Mouse (Mus musculus): ENCODE measurements around the gene Greb1. TPM values are rescaled to one million over a fixed set of nuclear protein-coding genes. Genes with fewer than 3 reads are reported as not detected.

The Greb1 gene
- polyA plus RNA-seq, 1 experiment from 2014 or later: 7.1 TPM

GRCm38 (mm10) chr12:16649819-16650218 is 150.9 kb downstream of the Greb1 start:
- no peak overlapping the region for H3K4me2 ChIP-seq (ENCODE audit: low read depth, low read length, severe bottlenecking)
- H3K4me3 ChIP-seq (ENCODE audit: low read depth, low read length): no peak overlapping the region
- H3K9ac ChIP-seq (ENCODE audit: low read length): no peak overlapping the region
- H3K27me3 ChIP-seq (ENCODE audit: control insufficient read depth, insufficient read depth, low read length): peaks cover 20% of the 10 kb centered on the region
- H3K36me3 ChIP-seq (ENCODE audit: control insufficient read depth, insufficient read depth, low read length): no peaks in the 10 kb centered on the region
- H3K4me1 ChIP-seq (replicated peaks; ENCODE audit: control insufficient read depth, insufficient read depth, low read length): peaks cover 5% of the 10 kb centered on the region; the same call in 1 of the 2 replicates
- H3K9me3 ChIP-seq (ENCODE audit: control insufficient read depth, low read length): no peaks in the 10 kb centered on the region
- whole genome bisulfite sequencing: 85% methylated on average over 6 of the region's 6 CpGs
- DNase-seq (ENCODE audit: low spot score) (no peak), ATAC-seq (replicated peaks; ENCODE audit: low FRiP score) (no peak)
- no peak overlapping the region for H3K27ac ChIP-seq (ENCODE audit: low read depth, low read length)

GRCm38 (mm10) chr12:16648273-16648672 is 152.4 kb downstream of the Greb1 start:
- H3K4me2 ChIP-seq (ENCODE audit: low read depth, low read length, severe bottlenecking): no peak overlapping the region
- no peaks in the 10 kb centered on the region for H3K36me3 ChIP-seq (ENCODE audit: control insufficient read depth, insufficient read depth, low read length)
- H3K9ac ChIP-seq (ENCODE audit: low read length): no peak overlapping the region
- ATAC-seq (replicated peaks; ENCODE audit: low FRiP score) (no peak), DNase-seq (ENCODE audit: low spot score) (no peak)
- H3K9me3 ChIP-seq (ENCODE audit: control insufficient read depth, low read length): no peaks in the 10 kb centered on the region
- no peak overlapping the region for H3K27ac ChIP-seq (ENCODE audit: low read depth, low read length)
- WGBS: 94% methylated on average over 6 of the region's 6 CpGs
- H3K27me3 ChIP-seq (ENCODE audit: control insufficient read depth, insufficient read depth, low read length): peaks cover 6% of the 10 kb centered on the region
- no peak overlapping the region for H3K4me3 ChIP-seq (ENCODE audit: low read depth, low read length)
- peaks cover 12% of the 10 kb centered on the region for H3K4me1 ChIP-seq (replicated peaks; ENCODE audit: control insufficient read depth, insufficient read depth, low read length)

GRCm38 (mm10) chr12:16646780-16647409 is 153.8 kb downstream of the Greb1 start:
- Histone ChIP-seq H3K9ac (ENCODE audit: low read length) (no peak overlapping the region), H3K27ac (ENCODE audit: low read depth, low read length) (no peak overlapping the region), H3K9me3 (ENCODE audit: control insufficient read depth, low read length) (no peaks in the 10 kb centered on the region), H3K36me3 (ENCODE audit: control insufficient read depth, insufficient read depth, low read length) (no peaks in the 10 kb centered on the region), H3K27me3 (ENCODE audit: control insufficient read depth, insufficient read depth, low read length) (no peaks in the 10 kb centered on the region), H3K4me1 (replicated peaks; ENCODE audit: control insufficient read depth, insufficient read depth, low read length) (peaks cover 11% of the 10 kb centered on the region), H3K4me3 (ENCODE audit: low read depth, low read length) (no peak overlapping the region), H3K4me2 (ENCODE audit: low read depth, low read length, severe bottlenecking) (no peak overlapping the region)
- no peak for ATAC-seq (replicated peaks; ENCODE audit: low FRiP score)
- no peak for DNase-seq (ENCODE audit: low spot score)
- WGBS: 56% methylated on average over 9 of the region's 9 CpGs

- Histone ChIP-seq H3K9me3 (ENCODE audit: control insufficient read depth, low read length) (no peaks in the 10 kb centered on the region), H3K4me1 (replicated peaks; ENCODE audit: control insufficient read depth, insufficient read depth, low read length) (peaks cover 11% of the 10 kb centered on the region), H3K27ac (ENCODE audit: low read depth, low read length) (no peak overlapping the region), H3K9ac (ENCODE audit: low read length) (no peak overlapping the region), H3K4me2 (ENCODE audit: low read depth, low read length, severe bottlenecking) (no peak overlapping the region), H3K36me3 (ENCODE audit: control insufficient read depth, insufficient read depth, low read length) (no peaks in the 10 kb centered on the region), H3K4me3 (ENCODE audit: low read depth, low read length) (no peak overlapping the region), H3K27me3 (ENCODE audit: control insufficient read depth, insufficient read depth, low read length) (no peaks in the 10 kb centered on the region)
- DNase-seq (ENCODE audit: low spot score) (no peak), ATAC-seq (replicated peaks; ENCODE audit: low FRiP score) (no peak)
- WGBS: 34% methylated on average over 8 of the region's 8 CpGs
These were observed 156.0 kb downstream of the Greb1 start for GRCm38 (mm10) chr12:16644698-16645097.

- peak; percentile 56 for DNase-seq (ENCODE audit: low spot score)
- Histone ChIP-seq H3K36me3 (ENCODE audit: control insufficient read depth, insufficient read depth, low read length) (no peaks in the 10 kb centered on the region), H3K9me3 (ENCODE audit: control insufficient read depth, low read length) (no peaks in the 10 kb centered on the region), H3K27me3 (ENCODE audit: control insufficient read depth, insufficient read depth, low read length) (no peaks in the 10 kb centered on the region), H3K27ac (ENCODE audit: low read depth, low read length) (no peak overlapping the region), H3K4me1 (replicated peaks; ENCODE audit: control insufficient read depth, insufficient read depth, low read length) (peaks cover 11% of the 10 kb centered on the region), H3K9ac (ENCODE audit: low read length) (no peak overlapping the region), H3K4me2 (ENCODE audit: low read depth, low read length, severe bottlenecking) (no peak overlapping the region), H3K4me3 (ENCODE audit: low read depth, low read length) (no peak overlapping the region)
- WGBS: 49% methylated on average over 12 of the region's 12 CpGs
- ATAC-seq (replicated peaks; ENCODE audit: low FRiP score): peak; percentile 60; the same call in 1 of the 2 replicates
These were observed 157.0 kb downstream of the Greb1 start for GRCm38 (mm10) chr12:16643508-16644345.

GRCm38 (mm10) chr12:16642000-16642399 is 158.7 kb downstream of the Greb1 start:
- Histone ChIP-seq H3K27ac (ENCODE audit: low read depth, low read length) (no peak overlapping the region), H3K36me3 (ENCODE audit: control insufficient read depth, insufficient read depth, low read length) (no peaks in the 10 kb centered on the region), H3K27me3 (ENCODE audit: control insufficient read depth, insufficient read depth, low read length) (no peaks in the 10 kb centered on the region), H3K4me3 (ENCODE audit: low read depth, low read length) (no peak overlapping the region), H3K4me1 (replicated peaks; ENCODE audit: control insufficient read depth, insufficient read depth, low read length) (peaks cover 11% of the 10 kb centered on the region), H3K9me3 (ENCODE audit: control insufficient read depth, low read length) (no peaks in the 10 kb centered on the region), H3K9ac (ENCODE audit: low read length) (no peak overlapping the region), H3K4me2 (ENCODE audit: low read depth, low read length, severe bottlenecking) (no peak overlapping the region)
- 61% methylated on average over 5 of the region's 5 CpGs for WGBS
- ATAC-seq (replicated peaks; ENCODE audit: low FRiP score) (no peak), DNase-seq (ENCODE audit: low spot score) (no peak)

GRCm38 (mm10) chr12:16640075-16640474 is 160.6 kb downstream of the Greb1 start:
- 86% methylated on average over 6 of the region's 6 CpGs for WGBS
- H3K4me3 ChIP-seq (ENCODE audit: low read depth, low read length): no peak overlapping the region
- no peak for ATAC-seq (replicated peaks; ENCODE audit: low FRiP score)

GRCm38 (mm10) chr12:16639078-16639771 is 161.5 kb downstream of the Greb1 start:
- no peak for ATAC-seq (replicated peaks; ENCODE audit: low FRiP score)
- no peak for DNase-seq (ENCODE audit: low spot score)
- H3K4me1 ChIP-seq (replicated peaks; ENCODE audit: control insufficient read depth, insufficient read depth, low read length): peaks cover 5% of the 10 kb centered on the region
- WGBS: 76% methylated on average over 12 of the region's 12 CpGs
- H3K27ac ChIP-seq (ENCODE audit: low read depth, low read length): no peak overlapping the region
- H3K27me3 ChIP-seq (ENCODE audit: control insufficient read depth, insufficient read depth, low read length): no peaks in the 10 kb centered on the region
- H3K36me3 ChIP-seq (ENCODE audit: control insufficient read depth, insufficient read depth, low read length): no peaks in the 10 kb centered on the region
- H3K4me2 ChIP-seq (ENCODE audit: low read depth, low read length, severe bottlenecking): no peak overlapping the region
- no peak overlapping the region for H3K4me3 ChIP-seq (ENCODE audit: low read depth, low read length)
- H3K9ac ChIP-seq (ENCODE audit: low read length): no peak overlapping the region
- no peaks in the 10 kb centered on the region for H3K9me3 ChIP-seq (ENCODE audit: control insufficient read depth, low read length)

More at GRCm38 (mm10) chr12:16640075-16640474, 160.6 kb downstream of the Greb1 start:
- Histone ChIP-seq H3K27ac (ENCODE audit: low read depth, low read length) (no peak overlapping the region), H3K4me2 (ENCODE audit: low read depth, low read length, severe bottlenecking) (no peak overlapping the region), H3K9ac (ENCODE audit: low read length) (no peak overlapping the region), H3K4me1 (replicated peaks; ENCODE audit: control insufficient read depth, insufficient read depth, low read length) (peaks cover 11% of the 10 kb centered on the region), H3K9me3 (ENCODE audit: control insufficient read depth, low read length) (no peaks in the 10 kb centered on the region), H3K27me3 (ENCODE audit: control insufficient read depth, insufficient read depth, low read length) (no peaks in the 10 kb centered on the region), H3K36me3 (ENCODE audit: control insufficient read depth, insufficient read depth, low read length) (no peaks in the 10 kb centered on the region)
- DNase-seq (ENCODE audit: low spot score): no peak

Data from forebrain, embryonic 11.5 days (tissue).